8 mouse cellular contexts compared by ENCODE assay signal in genomic region chr10:100017771-100018070, GRCm38 (mm10). TPM values are rescaled to one million over a fixed set of nuclear protein-coding genes. Genes with fewer than 3 reads are reported as not detected.
DNase-seq lines count a peak whose midpoint lies in the region; ATAC-seq and TF ChIP-seq lines count a peak whose summit lies in the region.

No protein-coding gene starts in this region.

- no peaks in the 10 kb centered on the region for H3K36me3 ChIP-seq in heart, embryonic 16.5 days (ENCODE audit: control insufficient read depth, insufficient read depth)

- no peaks in the 10 kb centered on the region for H3K9me3 ChIP-seq in heart, embryonic 16.5 days (replicated peaks; ENCODE audit: control insufficient read depth, low read length)

- no peaks in the 10 kb centered on the region for H3K27me3 ChIP-seq in heart, embryonic 16.5 days (ENCODE audit: control insufficient read depth, insufficient read depth, low read length)

- peak overlapping the region; percentile 77 for H3K4me3 ChIP-seq in gastrocnemius, adult 2 months
- peak overlapping the region; percentile 47 for H3K4me3 ChIP-seq in heart, embryonic 16.5 days (ENCODE audit: low read length)

- H3K4me2 ChIP-seq in heart, embryonic 16.5 days (ENCODE audit: low read depth, low read length): peak overlapping the region; percentile 91

- WGBS in heart, embryonic 16.5 days: 16% methylated on average over 10 of the region's 10 CpGs

- H3K9ac ChIP-seq in heart, embryonic 16.5 days (ENCODE audit: low read length): peak overlapping the region; percentile 34

- intact Hi-C loops in gastrocnemius, adult 2 months (cut with DNase I): loop anchor here (5.0 kb wide), 2 partner anchors 145 to 375 kb away; no protein-coding TSS in a partner anchor

- H3K4me1 ChIP-seq in heart, embryonic 16.5 days (ENCODE audit: control insufficient read depth, insufficient read depth, low read length): peaks cover 32% of the 10 kb centered on the region

- ATAC-seq in heart, embryonic 16.5 days (replicated peaks; ENCODE audit: extremely low read depth, insufficient read depth, low FRiP score): no peak

- no peak for DNase-seq in gastrocnemius, adult 2 months
- DNase-seq in gastrocnemius, postnatal 10 days: no peak
- peak; percentile 17 for DNase-seq in brain, adult 2 months (ENCODE audit: low read depth, low spot score)
- DNase-seq in mesoderm, embryonic 11.5 days (ENCODE audit: low read depth, low spot score): peak; percentile 40
- no peak for DNase-seq in right cerebral cortex, postnatal 14 days
- DNase-seq in Muller cell, postnatal 12 days (ENCODE audit: inconsistent ontology term): no peak
- DNase-seq in urinary bladder, postnatal 14 days (ENCODE audit: low spot score): no peak

- no peak for TF ChIP-seq CTCF in gastrocnemius, adult 2 months (IDR thresholded peaks at IDR 0.05)

- peak overlapping the region; percentile 84 for H3K27ac ChIP-seq in gastrocnemius, adult 2 months
- H3K27ac ChIP-seq in heart, embryonic 16.5 days (ENCODE audit: low read length): no peak overlapping the region

RNA-seq across cellular contexts. Expression of gene Kitl, which starts 2.3 kb away (rescaled TPM):
- 10 to 100 TPM; 18.5 to 30.7 TPM for total RNA-seq in gastrocnemius, adult 2 months (2021)
- total RNA-seq in gastrocnemius, postnatal 10 days (2021): 10 to 100 TPM; 32.0 to 38.3 TPM
- polyA plus RNA-seq in heart, embryonic 16.5 days (2015; fragmentation: Nextera tagmentation; extraction: Ambion mirVana): 15.0 and 18.8 TPM in 2 replicates

Comparison
In these comparisons a context has a peak if more than half of its experiments do, and no peak if none do; other contexts are left out.
1. DNase-seq: peak in brain, adult 2 months (single experiment) and mesoderm, embryonic 11.5 days (single experiment); none in gastrocnemius, adult 2 months (single experiment), gastrocnemius, postnatal 10 days (single experiment), right cerebral cortex, postnatal 14 days (single experiment), Muller cell, postnatal 12 days (single experiment) and urinary bladder, postnatal 14 days (single experiment).